In the genomic region with DNA sequence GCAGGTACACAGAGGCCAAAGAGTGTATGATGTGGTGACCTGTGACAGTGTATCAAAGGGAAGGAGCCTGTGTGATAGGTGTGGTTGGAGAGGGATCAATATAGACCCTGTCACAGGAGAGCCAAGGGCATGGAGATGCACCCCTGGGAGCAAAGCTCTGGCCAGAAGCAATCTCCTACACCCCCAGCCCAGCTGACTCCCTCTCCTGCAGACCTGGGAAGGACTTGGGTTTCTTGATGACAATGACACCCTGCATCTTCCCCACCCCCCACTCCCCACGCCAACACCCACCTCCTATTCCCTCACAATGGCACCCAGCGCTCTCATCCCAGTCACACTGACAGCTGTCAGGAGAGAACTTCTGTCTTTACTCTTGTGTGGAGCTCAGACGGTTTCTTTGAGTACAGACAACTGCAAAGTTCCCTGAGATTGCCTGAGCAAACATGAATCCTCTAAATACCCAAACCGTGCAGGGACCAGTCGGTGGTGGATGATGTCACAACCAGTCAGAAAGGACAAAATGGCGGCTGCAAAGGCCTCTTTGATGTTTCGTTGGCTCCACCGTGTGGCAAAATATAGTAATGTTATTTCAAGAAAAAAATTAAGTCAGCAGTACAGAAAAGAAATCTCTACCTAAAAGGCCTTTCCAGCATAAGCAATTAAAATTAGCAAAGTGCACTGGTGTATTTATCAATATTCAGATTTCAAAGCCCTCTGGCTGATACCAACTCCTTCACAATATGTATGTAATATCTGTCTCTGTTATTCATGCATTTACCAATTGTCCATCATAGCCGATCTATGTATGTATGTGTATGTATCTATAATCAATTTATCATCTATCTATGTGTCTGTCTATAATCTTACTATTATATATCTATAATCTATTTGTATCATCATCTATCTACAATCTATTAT, we compare ENCODE assay signal across 8 mouse cellular contexts. TPM values are rescaled to one million over a fixed set of nuclear protein-coding genes. Genes with fewer than 3 reads are reported as not detected.
DNase-seq lines count a peak whose midpoint lies in the region; ATAC-seq and TF ChIP-seq lines count a peak whose summit lies in the region.

No protein-coding gene starts in this region.

- peaks cover 6% of the 10 kb centered on the region for H3K4me1 ChIP-seq in hindbrain, embryonic 13.5 days (replicated peaks)
- no peaks in the 10 kb centered on the region for H3K4me1 ChIP-seq in lung, postnatal 0 days (ENCODE audit: insufficient read depth, low read depth, low read length)

- peak overlapping the region; percentile 75 for H3K9ac ChIP-seq in hindbrain, embryonic 13.5 days
- no peak overlapping the region for H3K9ac ChIP-seq in lung, postnatal 0 days (replicated peaks; ENCODE audit: low read depth)

- TF ChIP-seq CTCF in Patski (IDR thresholded peaks at IDR 0.05): peak; percentile 75
- peak; percentile 76 for TF ChIP-seq CTCF in lung, postnatal 0 days (IDR thresholded peaks at IDR 0.05)

- ATAC-seq in Patski: no peak
- peak; percentile 93 for ATAC-seq in hindbrain, embryonic 13.5 days (ENCODE audit: low FRiP score)
- peak; percentile 86 for ATAC-seq in lung, postnatal 0 days

- 22% methylated on average over 9 of the region's 9 CpGs for WGBS in hindbrain, embryonic 13.5 days
- WGBS in lung, postnatal 0 days: 18% methylated on average over 9 of the region's 9 CpGs

- in situ Hi-C loops in Patski (cut with MboI; ENCODE audit: low pct_unique_long_range_greater_than_20kb): loop anchor here (5.0 to 25.0 kb wide), 2 partner anchors 47 to 652 kb away; no protein-coding TSS in a partner anchor

- POLR2A ChIA-PET in Patski (lab: Charles Lee): interaction anchor here (0.6 kb wide), 2 partner anchors 12 to 650 kb away, joined by 3 read pairs; no protein-coding TSS in a partner anchor

- H3K9me3 ChIP-seq in hindbrain, embryonic 13.5 days: no peaks in the 10 kb centered on the region
- no peaks in the 10 kb centered on the region for H3K9me3 ChIP-seq in lung, postnatal 0 days (ENCODE audit: low read length)

- TF ChIP-seq EP300 in lung, postnatal 0 days (IDR thresholded peaks at IDR 0.05): peak; percentile 35; the same call in 1 of the 2 replicates

- peak overlapping the region; percentile 87 for H3K27ac ChIP-seq in hindbrain, embryonic 13.5 days
- H3K27ac ChIP-seq in lung, postnatal 0 days (ENCODE audit: low read length): no peak overlapping the region

- no peaks in the 10 kb centered on the region for H3K36me3 ChIP-seq in hindbrain, embryonic 13.5 days
- no peaks in the 10 kb centered on the region for H3K36me3 ChIP-seq in lung, postnatal 0 days (ENCODE audit: insufficient read depth, low read length)

- H3K4me2 ChIP-seq in hindbrain, embryonic 13.5 days: peak overlapping the region; percentile 67
- peak overlapping the region; percentile 51 for H3K4me2 ChIP-seq in lung, postnatal 0 days (replicated peaks; ENCODE audit: low read depth, low read length)

- CTCF ChIA-PET in Patski (lab: Charles Lee): interaction anchor here (0.8 to 2.4 kb wide), 5 partner anchors 11 to 415 kb away, joined by 3 to 9 read pairs (median 4); partner anchors contain the start of gene Srp9

- no peak for DNase-seq in Patski (ENCODE audit: low read depth, low spot score)
- DNase-seq in cerebellum, adult 9-11 months: peak; percentile 79
- peak; percentile 60 to 71 for DNase-seq in frontal cortex, postnatal 10 days (ENCODE audit: low spot score in 2 of 2)
- peak; percentile 76 to 94 for DNase-seq in layer of hippocampus, postnatal 14 days (ENCODE audit: low spot score in 2 of 2)
- peak; percentile 95 for DNase-seq in lung, postnatal 0 days (ENCODE audit: low spot score)
- DNase-seq in ovary, postnatal 36 days (ENCODE audit: low spot score): peak; percentile 53
- DNase-seq in thymus, postnatal 25 days: peak; percentile 71

- no peaks in the 10 kb centered on the region for H3K27me3 ChIP-seq in Patski
- H3K27me3 ChIP-seq in hindbrain, embryonic 13.5 days: 0 out of 2 replicates have a peak, but pooled peaks cover 2% of the 10 kb centered on the region
- no peaks in the 10 kb centered on the region for H3K27me3 ChIP-seq in lung, postnatal 0 days (replicated peaks; ENCODE audit: insufficient read depth, low read length)

- H3K4me3 ChIP-seq in hindbrain, embryonic 13.5 days: peak overlapping the region; percentile 42
- no peak overlapping the region for H3K4me3 ChIP-seq in lung, postnatal 0 days (ENCODE audit: low read depth, low read length)

RNA-seq across cellular contexts. Expression of gene Capn2, which starts 21.9 kb away (rescaled TPM):
- 281 TPM for polyA plus RNA-seq in Patski (2021)
- polyA plus RNA-seq in hindbrain, embryonic 13.5 days (2015; fragmentation: Nextera tagmentation; extraction: Ambion mirVana): 85.0 and 85.8 TPM in 2 replicates
- total RNA-seq in layer of hippocampus, postnatal 14 days (2021): 10 to 100 TPM; 67.8 to 69.2 TPM
- 135 and 149 TPM in 2 replicates for polyA plus RNA-seq in lung, postnatal 0 days (2015; fragmentation: Nextera tagmentation; extraction: Ambion mirVana)

RNA-seq across cellular contexts. Expression of gene Capn8, which starts 25.5 kb away (rescaled TPM):
- 0.06 TPM for polyA plus RNA-seq in Patski (2021)
- 0.10 TPM in 2 replicates for polyA plus RNA-seq in hindbrain, embryonic 13.5 days (2015; fragmentation: Nextera tagmentation; extraction: Ambion mirVana)
- not detected for total RNA-seq in layer of hippocampus, postnatal 14 days (2021)
- polyA plus RNA-seq in lung, postnatal 0 days (2015; fragmentation: Nextera tagmentation; extraction: Ambion mirVana): 0.25 and 0.57 TPM in 2 replicates
